Mouse (Mus musculus) ovary, postnatal 14 days (tissue): ENCODE results near the gene Acrbp.
"Not testable (repeated sequence)": the region's sequence is repeated elsewhere in the genome, so short reads cannot be mapped to it uniquely, and the experiment has no call there.

ENCODE experiments used
- DNase-seq: peaks from one replicate; pipeline ENCODE4 v3.0.0; 2022; ENCODE audit warnings: low spot score

Acrbp gene

DNA sequence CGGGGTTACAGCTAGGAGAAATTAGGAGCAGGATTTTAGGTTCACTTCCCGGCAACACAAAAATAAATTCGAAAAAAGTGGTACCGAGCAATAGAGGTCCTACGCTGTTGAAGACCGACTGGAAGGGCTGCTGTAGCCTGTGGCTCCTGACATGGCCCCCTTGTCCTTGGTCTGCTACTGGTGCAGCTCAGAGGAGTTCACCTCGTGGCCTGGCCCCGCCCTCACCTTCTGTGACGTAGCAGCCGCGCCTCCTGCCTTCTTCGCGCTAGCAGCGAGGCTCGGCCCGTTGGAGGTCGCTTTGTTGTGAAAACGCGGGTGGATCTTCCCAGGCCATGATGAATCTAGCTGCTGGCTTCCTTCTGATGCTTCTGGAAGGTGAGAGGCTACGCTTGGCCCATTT, at the start of gene Acrbp:
Gene Acrbp (plus strand): TSS at position 12 of the 400 bp plus-strand sequence.
- DNase-seq, result no peak

DNA sequence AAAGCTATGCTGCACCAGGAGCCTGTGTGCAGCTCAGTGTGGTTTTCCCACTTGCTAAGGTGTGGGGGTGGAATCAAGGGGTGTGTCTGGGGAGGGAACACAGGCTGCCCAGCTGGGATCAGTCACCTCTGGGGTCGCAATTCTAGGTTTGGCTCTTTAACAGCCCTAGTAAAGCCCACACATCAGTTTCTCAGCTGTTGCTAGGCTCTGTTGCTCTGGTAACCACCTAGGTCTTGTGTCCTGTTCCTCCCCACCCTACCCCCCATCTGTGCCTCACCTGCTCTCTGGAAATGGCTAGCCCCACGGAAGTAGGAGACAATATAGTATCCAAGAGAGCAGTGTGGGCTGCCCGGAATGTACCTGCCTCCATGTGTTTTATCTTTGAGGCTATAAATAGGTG, 45.8 kb upstream of the Acrbp start:
- no peak for DNase-seq

DNA sequence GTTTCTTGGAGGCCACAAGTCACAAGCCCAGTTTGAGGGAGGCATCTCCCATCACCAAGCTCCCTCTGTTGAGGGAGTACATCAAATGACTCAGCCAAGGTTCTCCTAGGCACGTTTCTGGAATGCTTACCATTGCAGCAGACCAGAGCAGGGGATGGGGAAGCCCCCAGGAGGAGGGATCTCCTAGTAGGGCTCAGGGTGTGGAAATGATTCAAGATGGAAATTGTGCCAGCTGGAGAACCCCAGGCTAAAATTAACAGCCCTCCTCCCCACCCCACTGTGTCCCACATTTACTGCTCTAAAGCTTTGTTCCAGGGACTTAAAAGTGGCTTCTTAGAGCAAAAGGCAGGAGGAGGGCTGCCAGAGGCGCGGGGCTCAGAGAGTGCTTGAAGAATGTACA, 44.4 kb upstream of the Acrbp start:
- DNase-seq, result no peak

DNA sequence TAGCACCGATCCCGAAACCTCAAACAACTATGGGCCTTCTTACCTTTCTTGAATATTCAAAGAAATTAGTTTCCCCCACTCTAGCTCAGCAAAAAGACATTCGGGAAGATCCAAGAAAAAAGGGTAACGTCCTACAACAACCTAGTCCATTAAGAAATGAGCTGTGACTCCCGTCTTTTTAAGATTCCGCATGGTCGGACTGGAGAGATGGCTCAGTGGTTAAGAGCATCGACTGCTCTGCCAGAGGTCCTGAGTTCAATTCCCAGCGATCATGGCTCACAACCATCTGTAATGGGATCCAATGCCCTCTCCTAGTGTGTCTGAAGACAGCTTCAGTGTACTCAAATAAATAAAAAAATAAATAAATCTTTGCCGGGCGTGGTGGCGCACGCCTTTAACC, 41.4 kb upstream of the Acrbp start:
- no peak for DNase-seq

DNA sequence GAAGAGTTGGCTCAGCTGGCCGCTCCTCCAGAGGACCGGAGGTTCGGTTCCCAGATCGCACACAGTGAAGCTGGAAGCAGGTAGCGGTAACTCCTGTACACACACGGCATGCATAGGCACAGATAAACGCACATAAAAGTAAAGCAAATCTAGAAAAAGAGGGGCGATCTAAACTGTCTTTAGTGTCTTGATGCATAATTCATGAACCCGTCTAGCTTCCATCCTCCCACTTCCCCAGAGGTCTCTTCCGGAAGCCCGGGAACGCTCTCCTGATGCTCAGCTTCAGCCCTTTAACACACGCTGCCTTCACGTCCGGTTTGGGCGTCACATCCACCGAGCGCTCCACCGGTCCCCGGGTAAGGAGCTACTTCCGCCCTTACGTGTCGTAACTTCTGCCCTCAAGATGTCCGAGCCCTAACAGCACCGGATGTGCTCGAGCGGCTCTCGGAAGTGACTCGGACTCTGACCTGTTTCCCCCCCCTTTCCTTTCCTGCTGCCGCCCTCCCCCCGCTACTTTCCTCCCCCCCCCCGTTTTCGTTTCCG, 40.8 kb upstream of the Acrbp start:
- DNase-seq, result peak; percentile 94

DNA sequence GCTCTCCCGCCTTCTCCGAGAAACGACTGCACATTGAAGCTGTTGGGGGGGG, 40.5 kb upstream of the Acrbp start, which contains the start of gene Zfp384:
Gene Zfp384 (plus strand): TSS at position 17 of the 52 bp plus-strand sequence.
- DNase-seq, result no peak

DNA sequence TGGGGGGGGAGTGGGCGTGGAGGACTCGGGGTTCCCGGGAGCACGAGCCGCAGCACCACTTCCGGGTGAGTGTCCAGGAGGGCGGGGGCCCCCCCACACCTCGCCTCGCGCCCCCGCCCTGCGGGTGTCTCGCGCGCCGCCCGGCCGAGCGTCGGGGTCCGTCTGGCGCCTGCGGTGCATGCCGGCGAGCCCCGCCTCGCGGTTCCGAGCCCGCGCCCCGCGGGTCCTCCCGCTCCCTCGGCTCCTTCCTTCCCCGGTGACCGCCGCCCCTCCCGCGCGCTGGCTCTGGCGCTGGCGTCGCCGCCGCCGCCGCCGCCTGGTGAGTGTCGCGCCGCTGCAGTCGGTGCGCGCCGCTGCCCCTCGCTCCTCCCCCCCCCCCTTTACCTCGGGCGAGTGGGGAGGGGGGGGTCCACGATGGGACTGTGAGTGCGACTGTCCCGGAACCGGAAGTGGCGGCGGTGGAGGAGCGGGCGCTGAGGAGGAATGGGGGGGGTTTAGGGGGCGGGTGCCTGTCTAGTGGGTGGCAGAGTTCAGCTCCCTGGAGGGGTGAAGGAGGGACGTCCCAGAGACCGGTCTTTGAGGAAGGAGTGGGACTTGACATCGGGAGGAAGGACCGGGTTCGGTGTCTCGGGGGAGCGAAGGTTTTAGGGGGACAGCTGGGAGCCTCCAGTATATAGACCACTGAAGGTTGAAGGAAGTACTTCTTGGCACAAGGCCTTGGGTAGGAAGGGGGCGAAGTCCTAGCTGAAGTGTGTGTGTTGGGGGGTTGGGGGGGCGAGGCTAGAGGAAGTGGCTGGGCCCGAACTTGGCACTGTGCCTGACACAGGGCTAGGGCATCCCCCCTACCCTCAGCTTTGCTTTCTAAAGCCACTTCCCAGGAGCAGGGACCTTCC, 40.1 kb upstream of the Acrbp start:
- DNase-seq, result peak; percentile 62

DNA sequence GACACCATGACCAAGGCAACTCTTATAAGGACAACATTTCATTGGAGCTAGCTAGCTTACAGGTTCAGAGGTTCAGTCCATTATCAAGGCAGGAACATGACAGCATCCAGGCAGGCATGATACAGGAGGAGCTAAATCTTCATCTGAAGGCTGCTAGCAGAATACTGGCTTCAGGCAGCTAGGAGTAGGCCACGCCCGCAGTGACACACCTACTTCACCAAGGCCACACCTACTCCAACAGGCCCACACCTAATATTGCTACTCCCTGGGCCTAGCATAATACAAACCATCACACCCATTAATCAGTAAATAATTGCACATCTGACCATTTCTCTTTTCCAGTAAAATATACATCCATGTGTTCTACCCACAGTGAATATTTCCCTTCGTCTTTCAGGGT, 31.8 kb upstream of the Acrbp start:
- no peak for DNase-seq

DNA sequence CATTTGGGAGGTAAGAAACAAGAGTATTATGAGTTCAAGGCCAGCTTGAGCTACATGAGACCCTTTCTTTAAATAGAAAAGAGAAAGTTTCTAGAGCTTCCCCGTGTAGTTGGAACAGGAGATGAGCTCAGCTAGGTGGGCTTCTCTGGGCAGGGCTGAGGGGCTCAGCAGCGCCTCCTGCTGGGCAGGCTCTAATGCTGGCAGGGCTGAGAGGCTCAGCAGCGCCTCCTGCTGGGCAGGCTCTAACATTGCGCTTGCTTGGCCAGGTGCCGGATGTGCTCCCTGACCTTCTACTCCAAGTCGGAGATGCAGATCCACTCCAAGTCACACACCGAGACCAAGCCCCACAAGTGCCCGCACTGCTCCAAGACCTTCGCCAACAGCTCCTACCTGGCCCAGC, 19.0 kb upstream of the Acrbp start:
- DNase-seq, result peak; percentile 65

DNA sequence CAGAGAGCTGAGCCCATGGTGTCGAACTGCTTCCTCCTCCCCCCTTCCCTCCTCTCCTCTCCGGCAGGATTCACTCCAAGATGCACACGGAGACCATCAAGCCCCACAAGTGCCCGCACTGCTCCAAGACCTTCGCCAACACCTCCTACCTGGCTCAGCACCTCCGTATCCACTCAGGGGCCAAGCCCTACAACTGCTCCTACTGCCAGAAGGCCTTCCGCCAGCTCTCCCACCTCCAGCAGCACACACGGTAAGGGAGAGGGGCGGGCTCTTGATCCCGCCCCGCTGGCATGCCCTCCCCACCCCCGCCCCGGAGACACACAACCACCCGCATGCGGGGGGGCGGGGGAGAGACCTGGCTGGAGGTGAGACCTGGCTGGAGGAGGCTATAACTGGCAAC, 17.9 kb upstream of the Acrbp start:
- DNase-seq, result no peak

DNA sequence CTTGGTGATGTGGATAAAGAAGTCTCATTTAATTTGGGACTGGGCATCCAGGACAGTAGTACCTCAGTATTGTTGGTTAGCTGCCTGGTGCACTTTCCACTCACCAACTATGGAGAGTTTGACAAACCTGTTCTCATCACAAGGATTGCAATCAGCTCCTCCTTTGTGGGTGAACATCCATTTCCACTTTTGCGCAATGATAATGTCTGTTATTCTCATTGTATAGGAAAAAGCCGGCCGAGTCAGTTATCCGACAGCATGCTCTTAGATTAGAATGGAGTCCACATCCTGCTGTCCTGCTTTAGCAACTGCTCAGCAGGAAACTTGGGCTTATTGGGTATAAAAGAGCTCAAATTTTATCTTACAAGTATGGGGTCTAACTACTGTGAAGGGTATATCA, 10.8 kb upstream of the Acrbp start:
- no peak for DNase-seq

DNA sequence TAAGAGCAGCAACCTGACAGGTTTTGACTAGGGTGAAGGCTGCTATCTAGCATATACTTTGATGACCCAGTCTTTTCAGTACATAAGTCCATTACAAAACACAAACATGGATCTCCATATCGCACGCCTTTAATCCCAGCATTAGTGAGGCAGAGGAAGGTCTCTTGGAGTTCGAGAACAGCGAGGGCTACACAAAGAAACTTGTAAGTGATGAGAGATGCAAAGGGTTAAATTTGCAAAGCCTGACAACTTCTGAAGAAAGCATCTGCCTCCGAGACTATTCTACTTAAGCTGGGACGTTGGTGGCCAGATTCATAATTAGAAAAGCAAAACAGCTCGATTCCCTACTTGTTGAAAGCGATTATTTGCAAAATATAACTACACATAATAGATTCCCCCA, 10.4 kb upstream of the Acrbp start:
- no peak for DNase-seq

DNA sequence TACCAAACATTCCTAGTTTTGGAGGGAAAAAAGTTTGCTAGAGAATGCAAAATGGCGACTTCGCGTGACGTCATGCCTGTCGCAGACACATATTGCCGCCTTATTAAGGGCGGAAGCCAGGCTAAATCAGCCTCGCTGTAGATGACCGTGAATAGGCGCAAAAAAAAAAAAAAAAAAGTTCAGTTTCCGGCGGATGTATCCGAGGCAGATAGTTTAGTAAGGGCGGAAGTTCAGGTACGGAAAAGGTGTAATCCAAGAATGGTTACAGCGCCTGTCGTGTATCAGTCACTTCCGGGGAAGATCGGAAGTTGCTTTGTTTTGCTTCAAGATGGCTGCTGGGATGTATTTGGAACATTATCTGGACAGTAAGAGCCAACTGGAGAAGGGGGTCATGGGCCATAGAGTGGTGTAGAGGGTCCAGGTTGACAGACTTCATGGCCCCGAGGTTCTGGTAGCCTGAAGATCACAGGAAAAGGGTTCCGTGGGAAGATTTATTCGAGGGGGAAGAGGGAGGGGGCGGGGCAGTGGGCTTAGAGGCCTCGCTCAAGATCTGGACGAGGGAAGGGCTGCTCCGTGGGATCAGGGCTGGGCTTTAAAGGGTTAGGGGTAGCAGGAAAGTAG, 9.8 kb upstream of the Acrbp start, which contains the start of gene Ing4:
Gene Ing4 (plus strand): TSS at position 228 of the 621 bp plus-strand sequence.
- DNase-seq, result peak; percentile 72

DNA sequence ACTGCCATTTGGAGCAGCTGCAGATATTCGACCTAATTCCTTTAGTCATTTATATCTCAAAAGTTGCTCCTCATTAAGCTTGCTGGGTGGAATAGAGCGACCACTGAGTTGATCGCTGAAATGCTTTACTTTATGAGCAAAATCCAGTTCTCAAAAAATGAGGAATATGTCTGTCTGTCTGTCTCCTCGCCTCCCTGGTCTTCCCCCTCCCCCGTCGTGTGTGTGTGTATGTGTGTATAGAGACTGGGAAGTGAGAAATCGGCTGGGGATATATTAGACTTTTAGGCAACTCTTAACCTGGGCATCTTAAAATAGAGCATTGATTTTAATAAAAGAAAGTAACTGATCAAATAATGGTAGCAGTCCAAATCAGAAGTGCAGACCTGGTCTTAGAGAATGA, 9.3 kb upstream of the Acrbp start:
- DNase-seq, result no peak

DNA sequence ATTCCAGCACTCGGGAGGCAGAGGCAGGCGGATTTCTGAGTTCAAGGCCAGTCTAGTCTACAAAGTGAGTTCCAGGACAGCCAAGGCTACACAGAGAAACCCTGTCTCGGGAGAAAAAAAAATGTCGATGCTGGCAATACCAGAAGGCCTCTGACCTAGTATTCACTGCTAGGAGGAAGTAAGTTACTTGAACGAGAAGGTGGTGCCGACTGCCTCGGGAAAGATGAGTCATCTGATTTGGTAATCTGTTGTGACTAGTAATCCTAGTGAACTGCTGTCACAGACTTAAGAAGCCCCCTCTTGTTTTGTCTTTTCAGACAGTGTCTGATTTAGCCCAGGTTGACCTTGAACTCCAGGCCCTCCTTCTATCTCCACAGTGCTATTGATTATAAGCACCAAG, 8.4 kb upstream of the Acrbp start:
- no peak for DNase-seq

DNA sequence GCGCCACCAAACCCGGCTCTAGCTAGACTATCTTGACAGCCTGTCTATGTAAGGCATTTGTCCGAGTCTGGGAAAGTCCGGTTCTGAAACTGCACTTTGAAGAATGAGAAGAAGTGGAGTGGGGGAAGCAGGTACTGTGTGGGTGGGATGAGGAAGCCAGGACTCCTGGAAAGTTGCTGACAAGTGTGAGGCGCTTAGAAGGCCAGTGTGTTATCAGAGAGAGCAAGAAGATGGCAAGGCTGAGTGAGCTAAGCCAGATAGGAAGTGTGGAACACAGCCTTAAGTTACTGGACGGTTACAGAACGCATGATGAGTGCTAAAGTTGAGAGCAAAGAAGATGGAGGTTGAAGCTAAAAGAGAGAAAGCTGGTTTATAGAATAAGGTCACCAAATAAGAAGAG, 7.4 kb upstream of the Acrbp start:
- no peak for DNase-seq

DNA sequence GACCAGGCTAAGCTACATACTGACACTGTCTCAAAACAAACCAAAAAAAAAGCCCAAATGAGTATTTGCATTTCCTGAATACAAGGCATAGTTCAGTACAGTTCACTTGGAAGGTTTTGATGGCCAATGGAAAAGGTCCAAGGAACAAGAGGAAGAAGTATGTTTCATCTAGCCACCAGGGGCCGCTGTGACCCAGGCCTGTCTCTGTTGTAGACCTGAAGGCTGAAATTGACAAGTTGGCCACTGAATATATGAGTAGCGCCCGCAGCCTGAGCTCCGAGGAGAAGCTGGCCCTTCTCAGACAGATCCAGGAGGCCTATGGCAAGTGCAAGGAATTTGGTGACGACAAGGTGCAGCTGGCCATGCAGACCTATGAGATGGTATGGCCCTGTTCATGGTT, 2.8 kb upstream of the Acrbp start:
- peak; percentile 63 for DNase-seq

DNA sequence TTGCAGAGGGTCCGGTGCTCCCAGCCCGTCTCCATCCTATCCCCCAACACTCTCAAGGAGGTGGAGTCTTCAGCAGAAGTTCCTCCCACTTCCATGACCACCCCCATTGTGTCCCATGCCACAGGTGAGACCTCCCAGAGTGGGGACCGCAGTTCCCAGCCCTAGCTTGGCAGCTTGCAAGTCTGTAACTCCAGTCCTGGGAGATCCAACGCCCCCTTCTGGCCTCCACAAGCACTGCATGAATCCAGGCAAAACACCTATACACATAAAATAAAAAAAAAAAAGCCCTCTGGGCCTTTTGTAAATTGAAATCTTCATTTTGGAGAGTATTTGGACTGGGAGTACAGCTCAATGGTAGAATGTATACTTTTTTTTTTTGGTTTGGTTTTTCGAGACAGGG, 1.7 kb downstream of the Acrbp start:
- DNase-seq, result no peak

DNA sequence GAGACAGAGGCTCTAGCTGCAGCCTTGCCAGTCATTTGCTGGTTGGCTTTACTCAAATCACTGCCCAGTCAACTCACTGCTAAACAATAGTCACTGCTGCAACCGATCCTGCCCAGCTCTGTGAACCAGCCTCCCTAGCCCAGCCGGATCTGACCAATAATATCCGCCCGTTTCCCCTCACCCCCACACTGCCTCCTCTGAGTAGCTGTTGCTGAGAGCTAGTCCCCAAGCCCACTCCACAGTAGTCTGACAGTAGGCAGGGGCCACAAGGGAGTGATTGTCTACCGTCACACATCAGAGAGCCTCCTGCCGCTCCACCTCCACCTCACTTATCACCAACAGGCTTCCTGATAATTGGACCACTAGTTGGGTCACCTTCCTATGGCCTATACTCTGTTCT, 12.0 kb downstream of the Acrbp start:
- DNase-seq, result no peak

DNA sequence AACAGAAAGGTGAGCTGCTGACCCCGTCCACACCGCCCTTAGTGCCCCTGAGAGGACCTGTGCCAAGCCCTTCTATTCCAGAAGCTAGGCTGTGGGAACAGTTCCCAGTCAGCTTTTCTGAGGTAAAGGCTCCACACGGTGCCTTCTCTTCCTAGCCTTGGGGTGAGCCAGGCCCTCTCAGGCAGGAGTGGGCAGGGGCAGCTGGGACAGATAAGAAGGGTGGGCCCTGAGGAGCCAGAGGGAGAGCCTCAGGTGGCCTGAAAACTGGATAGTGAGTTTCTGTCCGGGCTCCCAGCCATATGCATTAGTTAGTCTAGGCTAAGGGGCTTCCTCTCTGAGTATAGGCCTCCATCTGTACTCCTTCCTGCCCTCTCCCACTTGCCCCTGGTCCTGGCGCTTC, 13.0 kb downstream of the Acrbp start:
- no peak for DNase-seq

DNA sequence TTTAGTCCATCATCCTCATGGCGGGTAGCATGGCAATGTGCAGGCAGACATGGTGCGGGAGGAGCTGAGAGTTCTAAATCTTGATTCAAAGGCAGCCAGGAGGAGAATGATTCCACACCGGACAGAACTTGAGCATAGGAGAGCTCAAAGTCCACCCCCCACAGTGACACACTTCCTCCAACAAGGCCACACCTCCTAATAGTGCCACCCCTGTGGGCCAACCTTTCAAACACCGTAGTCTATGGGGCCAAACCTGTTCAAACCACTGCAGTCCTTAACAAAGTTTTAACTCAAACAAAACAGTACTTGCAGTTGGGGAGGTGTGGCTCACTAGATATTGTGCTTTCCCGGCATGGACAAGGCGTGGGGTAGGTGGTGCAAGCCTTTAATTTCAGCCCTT, 14.4 kb downstream of the Acrbp start:
- DNase-seq, result no peak

DNA sequence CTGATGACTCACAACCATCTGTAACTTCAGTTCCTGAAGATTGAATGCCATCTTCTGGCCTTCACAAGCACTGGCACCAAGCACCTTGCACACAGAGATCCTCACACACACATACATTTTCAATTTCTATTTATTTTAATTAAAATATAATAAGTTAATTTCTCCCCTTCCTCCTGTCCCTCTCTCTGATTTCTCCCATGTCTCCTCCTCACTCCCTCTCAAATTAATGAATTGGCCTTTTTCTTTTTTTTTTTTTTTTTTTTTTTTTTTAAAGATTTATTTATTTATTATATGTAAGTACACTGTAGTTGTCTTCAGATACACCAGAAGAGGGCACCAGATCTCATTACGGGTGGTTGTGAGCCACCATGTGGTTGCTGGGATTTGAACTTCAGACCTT, 15.7 kb downstream of the Acrbp start:
- not testable (repeated sequence) for DNase-seq

DNA sequence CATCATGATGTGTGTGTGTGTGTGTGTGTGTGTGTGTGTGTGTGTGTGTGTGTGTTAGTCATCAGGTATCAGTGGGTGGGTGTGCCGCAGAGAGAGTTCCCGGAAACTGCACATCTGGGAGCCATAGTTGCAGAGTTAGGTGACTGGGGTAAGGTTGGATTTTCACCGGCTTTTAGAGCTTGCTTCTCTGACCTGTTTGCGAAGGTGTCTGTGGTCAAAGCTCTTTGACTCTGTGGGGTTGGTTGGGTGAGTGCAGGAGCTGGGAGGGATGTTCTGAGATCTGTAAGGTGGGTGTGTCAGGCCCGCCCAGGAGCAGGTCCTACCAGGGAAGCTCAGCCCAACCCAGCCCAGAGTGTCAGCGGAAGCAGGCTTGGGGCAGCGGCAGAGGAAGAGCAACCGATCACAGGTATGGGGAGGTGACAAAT, 18.1 kb downstream of the Acrbp start, which contains the start of gene Lpar5:
Gene Lpar5 (plus strand): TSS at position 350 of the 425 bp plus-strand sequence.
- DNase-seq, result no peak
